Mouse (Mus musculus) CH12.LX (cell line): ENCODE data around the gene Krtcap3. TPM values are rescaled to one million over a fixed set of nuclear protein-coding genes. Genes with fewer than 3 reads are reported as not detected.
A peak's percentile ranks its signal among the peaks of the same experiment; 100 is the strongest.

Experiments
- DNase-seq: peaks from one replicate; pipeline ENCODE4 v3.0.0-alpha.2; 2013; ENCODE audit errors: extremely low read depth
- H3K27ac ChIP-seq: 2 replicates; pipeline ENCODE4 v1.5.1; 2012; ENCODE audit warnings: low read depth, mild to moderate bottlenecking, control low read depth, moderate library complexity; ENCODE audit not compliant: insufficient read depth
- H3K27me3 ChIP-seq: replicated peaks from 2 replicates; pipeline ENCODE3; 2012; ENCODE audit warnings: inconsistent platforms
- H3K36me3 ChIP-seq, 2 experiments: replicated peaks in 1 of 2; 2 replicates each; pipeline versions ENCODE3 to v1.6.1; 2012; ENCODE audit warnings: inconsistent platforms in 1 of 2, low read length in 1 of 2, mild to moderate bottlenecking in 1 of 2, mixed read lengths in 1 of 2, moderate library complexity in 1 of 2; ENCODE audit not compliant: control insufficient read depth in 1 of 2, insufficient read depth in 1 of 2
- H3K4me1 ChIP-seq, 2 experiments: 2 replicates each; pipeline ENCODE4 v1.6.1; 2012; ENCODE audit warnings: inconsistent platforms in 1 of 2, moderate library complexity in 1 of 2; ENCODE audit not compliant: insufficient read depth in 2 of 2, control insufficient read depth in 1 of 2
- H3K4me2 ChIP-seq: 2 replicates; pipeline ENCODE4 v1.6.1; 2012; ENCODE audit warnings: low read depth, mild to moderate bottlenecking, control low read depth; ENCODE audit not compliant: poor library complexity, insufficient read depth, severe bottlenecking
- H3K4me3 ChIP-seq, 3 experiments: fragments of 150-350 bp in 1 of 3; sonication (generic) in 1 of 3; replicated peaks in 1 of 3; 2 replicates each; pipeline versions ENCODE3 to v1.5.1; 2011 to 2012; ENCODE audit warnings: low read depth in 2 of 3, low read length in 2 of 3, mild to moderate bottlenecking in 2 of 3, moderate library complexity in 2 of 3, control low read depth in 1 of 3, improper control_type of control experiment in 1 of 3, inconsistent platforms in 1 of 3, mixed read lengths in 1 of 3; ENCODE audit not compliant: poor library complexity in 1 of 3
- H3K79me2 ChIP-seq: replicated peaks from 2 replicates; pipeline ENCODE4 v1.6.1; 2012; ENCODE audit warnings: mild to moderate bottlenecking, moderate library complexity; ENCODE audit not compliant: control insufficient read depth, poor library complexity, insufficient read depth, severe bottlenecking; ENCODE audit errors: extremely low read depth
- H3K9ac ChIP-seq: 2 replicates; pipeline ENCODE4 v1.6.1; 2012; ENCODE audit warnings: low read depth, mild to moderate bottlenecking, control low read depth, moderate library complexity; ENCODE audit not compliant: insufficient read depth
- H3K9me3 ChIP-seq: replicated peaks from 2 replicates; pipeline ENCODE3; 2012; ENCODE audit warnings: low read length, inconsistent platforms, mixed read lengths
- BHLHE40 ChIP-seq: IDR thresholded peaks from 2 replicates; pipeline ENCODE4 v1.6.1; 2011; ENCODE audit warnings: mild to moderate bottlenecking, low read depth, low read length, improper control_type of control experiment
- CHD1 ChIP-seq: IDR thresholded peaks from 2 replicates; pipeline ENCODE4 v1.6.1; 2012; ENCODE audit warnings: low read depth, low read length, improper control_type of control experiment, inconsistent platforms
- CHD2 ChIP-seq: IDR thresholded peaks from 2 replicates; pipeline ENCODE4 v1.6.1; 2011; ENCODE audit warnings: low read length, improper control_type of control experiment
- CTCF ChIP-seq, 2 experiments: IDR thresholded peaks in 1 of 2; conservative IDR thresholded peaks in 1 of 2; 2 replicates each; pipeline ENCODE4 v1.5.1; 2011 to 2012; ENCODE audit warnings: low read depth in 2 of 2, low read length in 2 of 2, improper control_type of control experiment in 1 of 2, inconsistent platforms in 1 of 2, mild to moderate bottlenecking in 1 of 2, moderate library complexity in 1 of 2
- ELF1 ChIP-seq: IDR thresholded peaks from 2 replicates; pipeline ENCODE4 v1.6.1; 2014; ENCODE audit warnings: low read depth, mild to moderate bottlenecking, inconsistent platforms, low read length, improper control_type of control experiment
- EP300 ChIP-seq: IDR thresholded peaks from 2 replicates; pipeline ENCODE4 v1.6.1; 2011; ENCODE audit warnings: low read length, improper control_type of control experiment
- ETS1 ChIP-seq: conservative IDR thresholded peaks from 2 replicates; pipeline ENCODE4 v1.6.1; 2012; ENCODE audit warnings: low read depth, mild to moderate bottlenecking, inconsistent platforms, low read length, improper control_type of control experiment, moderate library complexity
- GABPA ChIP-seq: IDR thresholded peaks from 2 replicates; pipeline ENCODE4 v1.6.1; 2012; ENCODE audit warnings: low read depth, low read length, improper control_type of control experiment, inconsistent platforms; ENCODE audit not compliant: insufficient replicate concordance
- HCFC1 ChIP-seq: IDR thresholded peaks from 2 replicates; pipeline ENCODE4 v1.6.1; 2012; ENCODE audit warnings: low read depth, mild to moderate bottlenecking, inconsistent platforms, low read length, improper control_type of control experiment
- IRF4 ChIP-seq: IDR thresholded peaks from 2 replicates; pipeline ENCODE4 v1.6.1; 2014; ENCODE audit warnings: low read depth, mild to moderate bottlenecking, inconsistent platforms, low read length, improper control_type of control experiment
- JUN ChIP-seq: IDR thresholded peaks from 2 replicates; pipeline ENCODE4 v1.6.1; 2011; ENCODE audit warnings: low read depth, mild to moderate bottlenecking, low read length, improper control_type of control experiment, moderate library complexity; ENCODE audit not compliant: insufficient read depth
- JUND ChIP-seq: conservative IDR thresholded peaks from 2 replicates; pipeline ENCODE4 v1.6.1; 2011; ENCODE audit warnings: low read depth, low read length, improper control_type of control experiment
- KAT2A ChIP-seq: IDR thresholded peaks from 2 replicates; pipeline ENCODE4 v1.6.1; 2012; ENCODE audit warnings: low read length, improper control_type of control experiment, inconsistent platforms; ENCODE audit not compliant: insufficient replicate concordance
- MAFK ChIP-seq: IDR thresholded peaks from 2 replicates; pipeline ENCODE4 v1.6.1; 2011; ENCODE audit warnings: low read length, improper control_type of control experiment; ENCODE audit not compliant: insufficient replicate concordance
- MAX ChIP-seq: IDR thresholded peaks from 2 replicates; pipeline ENCODE4 v1.6.1; 2011; ENCODE audit warnings: low read length, improper control_type of control experiment
- MAZ ChIP-seq: IDR thresholded peaks from 2 replicates; pipeline ENCODE4 v1.6.1; 2012; ENCODE audit warnings: low read depth, mild to moderate bottlenecking, inconsistent platforms, low read length, improper control_type of control experiment, moderate library complexity
- MEF2A ChIP-seq: IDR thresholded peaks from 2 replicates; pipeline ENCODE4 v1.6.1; 2014; ENCODE audit warnings: low read depth, mild to moderate bottlenecking, inconsistent platforms, low read length, improper control_type of control experiment, borderline replicate concordance
- MXI1 ChIP-seq: IDR thresholded peaks from 2 replicates; pipeline ENCODE4 v1.6.1; 2011; ENCODE audit warnings: mild to moderate bottlenecking, low read depth, low read length, improper control_type of control experiment
- MYC ChIP-seq: IDR thresholded peaks from 2 replicates; pipeline ENCODE4 v1.6.1; 2011; ENCODE audit warnings: low read depth, mild to moderate bottlenecking, improper control_type of control experiment, low read length
- NELFE ChIP-seq: IDR thresholded peaks from 2 replicates; pipeline ENCODE4 v1.6.1; 2011; ENCODE audit warnings: low read depth, low read length, improper control_type of control experiment
- NRF1 ChIP-seq: IDR thresholded peaks from 2 replicates; pipeline ENCODE4 v1.6.1; 2014; ENCODE audit warnings: low read depth, mild to moderate bottlenecking, inconsistent platforms, low read length, improper control_type of control experiment, moderate library complexity
- PAX5 ChIP-seq: IDR thresholded peaks from 2 replicates; pipeline ENCODE4 v1.6.1; 2012; ENCODE audit warnings: low read length, inconsistent platforms, mixed read lengths
- POLR2A ChIP-seq: IDR thresholded peaks from 2 replicates; pipeline ENCODE4 v1.6.1; 2011; ENCODE audit warnings: low read depth, mild to moderate bottlenecking, improper control_type of control experiment, low read length
- RAD21 ChIP-seq: IDR thresholded peaks from 2 replicates; pipeline ENCODE4 v1.6.1; 2011; ENCODE audit warnings: low read depth, mild to moderate bottlenecking, low read length, improper control_type of control experiment, moderate library complexity
- RCOR1 ChIP-seq: conservative IDR thresholded peaks from 2 replicates; pipeline ENCODE4 v1.6.1; 2012; ENCODE audit warnings: low read depth, mild to moderate bottlenecking, inconsistent platforms, low read length, improper control_type of control experiment
- SIN3A ChIP-seq: IDR thresholded peaks from 2 replicates; pipeline ENCODE4 v1.6.1; 2012; ENCODE audit warnings: low read length, improper control_type of control experiment, inconsistent platforms
- SMC3 ChIP-seq: IDR thresholded peaks from 2 replicates; pipeline ENCODE4 v1.6.1; 2011; ENCODE audit warnings: low read depth, low read length, improper control_type of control experiment
- TBP ChIP-seq: conservative IDR thresholded peaks from 2 replicates; pipeline ENCODE4 v1.6.1; 2011; ENCODE audit warnings: low read depth, low read length, improper control_type of control experiment
- TCF12 ChIP-seq: IDR thresholded peaks from 2 replicates; pipeline ENCODE4 v1.6.1; 2014; ENCODE audit warnings: low read depth, mild to moderate bottlenecking, inconsistent platforms, low read length, improper control_type of control experiment
- UBTF ChIP-seq: IDR thresholded peaks from 2 replicates; pipeline ENCODE4 v1.6.1; 2012; ENCODE audit warnings: low read depth, mild to moderate bottlenecking, inconsistent platforms, low read length, improper control_type of control experiment, moderate library complexity
- USF1 ChIP-seq: IDR thresholded peaks from 2 replicates; pipeline ENCODE4 v1.6.1; 2014; ENCODE audit warnings: low read depth, mild to moderate bottlenecking, inconsistent platforms, low read length, improper control_type of control experiment
- USF2 ChIP-seq: conservative IDR thresholded peaks from 2 replicates; pipeline ENCODE4 v1.6.1; 2011; ENCODE audit warnings: low read depth, low read length, improper control_type of control experiment
- ZC3H11A ChIP-seq: IDR thresholded peaks from 2 replicates; pipeline ENCODE4 v1.6.1; 2012; ENCODE audit warnings: low read depth, mild to moderate bottlenecking, inconsistent platforms, low read length, improper control_type of control experiment
- ZKSCAN1 ChIP-seq: IDR thresholded peaks from 2 replicates; pipeline ENCODE4 v1.6.1; 2012; ENCODE audit warnings: low read depth, inconsistent platforms, low read length, improper control_type of control experiment, borderline replicate concordance
- ZMIZ1 ChIP-seq: IDR thresholded peaks from 2 replicates; pipeline ENCODE4 v1.6.1; 2012; ENCODE audit warnings: low read depth, mild to moderate bottlenecking, inconsistent platforms, low read length, improper control_type of control experiment
- ZNF384 ChIP-seq: IDR thresholded peaks from 2 replicates; pipeline ENCODE4 v1.6.1; 2012; ENCODE audit warnings: low read depth, low read length, improper control_type of control experiment, inconsistent platforms
- dilution Hi-C: fragments of 300-500 bp; cut with MboI; formaldehyde crosslinking; loops from 2 replicates; pipeline ENCODE4 v1.14.3; 2020; ENCODE audit warnings: low sequenced_read_pairs; ENCODE audit not compliant: extremely low pct_unique_long_range_greater_than_20kb, extremely low pct_ligation_motif_present
- in situ Hi-C: fragments of 300-500 bp; cut with MboI; formaldehyde crosslinking; loops from 3 replicates; pipeline ENCODE4 v1.14.3; 2019; ENCODE audit warnings: low sequenced_read_pairs, low pct_ligation_motif_present, low pct_unique_long_range_greater_than_20kb, mixed read lengths
- polyA plus RNA-seq: library from polyadenylated mRNA; unstranded; fragments of >175 nt; gene quantifications from 2 replicates; pipeline ENCODE4 v1.2.1, GENCODE M21; 2012; ENCODE audit warnings: low read depth; ENCODE audit not compliant: insufficient read length
- total RNA-seq, 2 experiments: library from RNA; depleted of rRNA; stranded (reverse); fragments of 300-350 nt in 1 of 2; fragments of >200 nt in 1 of 2; gene quantifications; 2 replicates each; pipeline ENCODE4 v1.2.3; 2012 to 2014

Gene Krtcap3
- total and polyA plus RNA-seq, 3 experiments: 8.6 to 14.1 (median 9.8) TPM

GRCm38 (mm10) chr5:31240637-31241521 lies 10.6 kb upstream of the Krtcap3 start, which contains the start of the genes Nrbp1 and Gm9970:
Nrbp1 (plus strand) TSS chr5:31240864.
Gm9970 (minus strand) TSS chr5:31241232.
- Histone ChIP-seq H3K4me1 (peaks cover 0 to 10% of the 10 kb centered on the region in 2 experiments; a peak in 2 of 4 replicates), H3K9me3 (no peaks in the 10 kb centered on the region), H3K4me3 (peak within 1 kb of the TSS; percentile 66 to 87 (median 85)), H3K79me2 (peaks cover 19% of the 10 kb centered on the region), H3K27me3 (peaks cover 4% of the 10 kb centered on the region), H3K4me2 (peak within 1 kb of the TSS; percentile 52), H3K9ac (peak within 1 kb of the TSS; percentile 93), H3K36me3 (peaks cover 21 to 26% of the 10 kb centered on the region in 2 experiments), H3K27ac (peak within 1 kb of the TSS; percentile 72)
- DNase-seq: peak; percentile 95
- dilution Hi-C loops (no loop called here), in situ Hi-C loops (no loop called here)
- TF ChIP-seq TBP (peak; percentile 75; the same call in 1 of the 2 replicates), USF2 (no peak), CHD1 (no peak), HCFC1 (no peak; the same call in none of the 2 replicates), ZC3H11A (no peak), EP300 (no peak), UBTF (0 out of 2 replicates have a peak, but pooled peaks have one; percentile 67), MAZ (peak; percentile 21; the same call in 1 of the 2 replicates), IRF4 (no peak; the same call in 1 of the 2 replicates), CTCF (conservative IDR thresholded peaks at IDR 0.05 in 1 of 2, IDR thresholded peaks at IDR 0.05 in 1 of 2; ENCODE audit: low read depth in 2 of 2, low read length in 2 of 2) (no peak), JUND (no peak), JUN (no peak), NELFE (peak; percentile 80), POLR2A (peak; percentile 96), RCOR1 (no peak), MAX (no peak), USF1 (no peak), KAT2A (no peak), ZKSCAN1 (no peak), SIN3A (peak; percentile 42; the same call in 1 of the 2 replicates), CHD2 (no peak; the same call in 1 of the 2 replicates), PAX5 (no peak), ZNF384 (no peak), MYC (no peak), ZMIZ1 (no peak), GABPA (no peak), ETS1 (no peak), BHLHE40 (no peak), MAFK (no peak), ELF1 (peak; percentile 82), MXI1 (peak; percentile 37), NRF1 (peak; percentile 41; the same call in 1 of the 2 replicates), MEF2A (no peak; the same call in 1 of the 2 replicates), RAD21 (no peak), SMC3 (no peak), TCF12 (peak; percentile 66)
